In the genomic region with DNA sequence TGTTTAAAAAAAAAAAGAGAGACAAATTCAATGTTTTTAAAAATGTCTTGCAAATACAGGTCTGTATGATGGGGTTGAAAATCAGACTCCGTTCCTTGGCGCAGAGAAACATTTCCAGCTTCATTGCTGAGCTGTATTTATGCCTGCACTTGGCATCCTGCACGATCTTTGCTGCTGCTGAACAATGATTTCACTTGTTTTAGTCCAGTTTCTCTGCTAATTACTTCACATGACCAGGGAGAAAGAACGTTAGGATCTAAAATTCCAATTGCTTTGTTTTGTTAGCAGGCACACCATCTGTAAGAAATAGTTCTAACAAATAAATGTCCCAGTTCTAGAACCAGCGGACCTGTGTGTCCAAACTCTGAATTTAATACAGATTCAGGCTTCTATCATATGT, we compare ENCODE assay signal across 17 mouse cellular contexts.
"Had no signal": no experiment of that assay in that cellular context is flagged by ENCODE, and none has a peak within 500 bp of the region (broad histone marks: within the 10 kb centered on the region; RNA-seq: fewer than 3 reads in every experiment).

No protein-coding gene starts in this region.

- H3K9ac ChIP-seq: kidney, embryonic 15.5 days; limb, embryonic 15.5 days; liver, embryonic 13.5 days; liver, postnatal 0 days; lung, embryonic 15.5 days; midbrain, embryonic 15.5 days; neural tube, embryonic 12.5 days; stomach, embryonic 15.5 days had no signal

- H3K4me3 ChIP-seq: kidney, embryonic 15.5 days; limb, embryonic 15.5 days; liver, embryonic 13.5 days; lung, embryonic 15.5 days; megakaryocyte, embryonic 14.5 days; midbrain, embryonic 15.5 days; neural tube, embryonic 12.5 days; stomach, embryonic 15.5 days had no signal

- H3K27ac ChIP-seq: kidney, embryonic 15.5 days; limb, embryonic 15.5 days; liver, embryonic 13.5 days; lung, embryonic 15.5 days; macrophage; midbrain, embryonic 15.5 days; neural tube, embryonic 12.5 days; stomach, embryonic 15.5 days had no signal

- H3K4me2 ChIP-seq: kidney, embryonic 15.5 days; limb, embryonic 15.5 days; liver, embryonic 13.5 days; lung, embryonic 15.5 days; midbrain, embryonic 11.5 days; midbrain, embryonic 15.5 days; neural tube, embryonic 12.5 days; stomach, embryonic 15.5 days had no signal

- H3K9me3 ChIP-seq: kidney, embryonic 15.5 days; limb, embryonic 15.5 days; liver, embryonic 13.5 days; lung, embryonic 15.5 days; megakaryocyte, embryonic 14.5 days; midbrain, embryonic 15.5 days; neural tube, embryonic 12.5 days; stomach, embryonic 15.5 days had no signal

- ATAC-seq: liver, postnatal 0 days; midbrain, embryonic 15.5 days had no signal

- H3K27me3 ChIP-seq: kidney, embryonic 15.5 days; limb, embryonic 15.5 days; liver, embryonic 13.5 days; lung, embryonic 15.5 days; megakaryocyte, embryonic 14.5 days; midbrain, embryonic 15.5 days; neural tube, embryonic 12.5 days; stomach, embryonic 15.5 days had no signal

- H3K36me3 ChIP-seq: kidney, embryonic 15.5 days; limb, embryonic 15.5 days; liver, embryonic 13.5 days; lung, embryonic 15.5 days; midbrain, embryonic 15.5 days; neural tube, embryonic 12.5 days; stomach, embryonic 15.5 days had no signal

- H3K4me1 ChIP-seq: liver, embryonic 13.5 days; midbrain, embryonic 15.5 days; neural tube, embryonic 12.5 days had no signal

- DNase-seq: kidney, adult 2 months; kidney, postnatal 14 days; liver, embryonic 13.5 days; liver, postnatal 0 days; lung, postnatal 14 days; right cerebral cortex, postnatal 14 days; thymus, adult 2 months; thymus, postnatal 25 days had no signal
